Mouse (Mus musculus): ENCODE measurements at regions not wholly inside any gene's neighbourhood (a gene's known extent, or its start where the extent isn't known, plus 50 kb on each side); places are given as distances from the start of the nearest gene placed in this dataset.

GRCm38 (mm10) chr2:78972288-78973117, 104.6 kb downstream of the Ube2e3 start:
- DNase-seq (ENCODE audit: low read depth in 2 of 2, low spot score in 2 of 2) = no peak

GRCm38 (mm10) chr2:78973811-78974210, 105.9 kb downstream of the Ube2e3 start:
- DNase-seq (ENCODE audit: low read depth in 2 of 2, low spot score in 2 of 2) = no peak

GRCm38 (mm10) chr2:78974683-78975392, 106.9 kb downstream of the Ube2e3 start:
- DNase-seq (ENCODE audit: low read depth in 2 of 2, low spot score in 2 of 2) = no peak

DNA sequence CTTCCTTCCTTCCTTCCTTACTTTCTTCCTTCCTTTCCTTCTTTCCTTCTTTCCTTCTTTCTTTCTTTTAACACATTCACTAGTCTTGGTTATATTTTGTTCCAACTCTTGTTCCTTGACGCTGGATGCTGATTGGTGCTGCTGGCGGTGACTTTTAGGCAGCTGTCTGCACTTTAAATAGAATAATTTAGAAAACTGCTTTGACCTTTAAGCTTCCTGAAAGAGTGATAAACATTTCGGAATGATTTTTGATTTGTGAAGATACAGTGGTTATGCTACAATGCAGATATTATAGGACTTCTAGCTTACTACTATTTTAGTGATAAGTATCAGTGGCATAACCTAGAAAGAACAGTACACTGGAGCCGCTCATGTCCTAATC, 107.5 kb downstream of the Ube2e3 start:
- no peak for DNase-seq (ENCODE audit: low read depth in 2 of 2, low spot score in 2 of 2)

DNA sequence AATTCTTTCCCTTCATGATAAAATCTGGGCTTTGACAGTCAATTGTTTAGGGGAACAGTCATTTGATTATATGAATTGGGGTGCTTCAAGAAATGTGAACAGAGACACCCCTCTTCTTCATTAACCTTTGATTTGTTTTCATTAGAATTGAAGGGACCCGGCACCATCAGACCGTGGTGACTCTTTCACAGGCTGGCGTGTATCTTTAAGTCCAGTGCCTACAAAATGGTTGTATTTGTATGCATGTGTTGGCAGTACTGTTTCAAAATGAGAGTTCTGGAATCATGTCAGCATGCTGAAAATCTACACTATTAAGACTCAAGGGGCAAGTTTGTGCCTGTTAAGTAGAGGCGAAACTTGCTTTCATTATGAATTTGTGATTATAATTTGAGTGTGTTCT, 108.2 kb downstream of the Ube2e3 start:
- DNase-seq (ENCODE audit: low read depth in 2 of 2, low spot score in 2 of 2) = no peak

- no peak for DNase-seq (ENCODE audit: low read depth in 2 of 2, low spot score in 2 of 2)
Measured at GRCm38 (mm10) chr2:78977632-78978397, 109.9 kb downstream of the Ube2e3 start.

GRCm38 (mm10) chr2:78980019-78980418, 112.1 kb downstream of the Ube2e3 start:
- no peak for DNase-seq (ENCODE audit: low read depth in 2 of 2, low spot score in 2 of 2)

- DNase-seq (ENCODE audit: low read depth in 2 of 2, low spot score in 2 of 2) = no peak
Measured at GRCm38 (mm10) chr2:78980661-78981229, 112.8 kb downstream of the Ube2e3 start.

DNA sequence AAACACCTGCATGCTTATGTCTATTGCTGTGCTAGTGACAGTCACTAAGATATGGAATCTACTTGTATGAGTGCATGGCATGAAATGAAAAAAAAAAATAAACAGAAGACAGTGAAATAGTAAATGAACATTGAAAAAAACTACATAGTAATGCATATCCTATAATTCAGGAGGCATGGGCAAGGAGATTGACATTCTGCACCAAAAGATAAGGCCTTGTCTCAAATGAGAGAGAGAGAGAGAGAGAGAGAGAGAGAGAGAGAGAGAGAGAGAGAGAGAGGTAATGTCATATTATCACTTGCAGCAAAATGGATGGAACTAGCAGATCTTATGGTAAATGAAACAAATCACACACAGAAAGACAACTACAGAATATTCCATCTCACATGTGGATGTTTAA, 115.4 kb downstream of the Ube2e3 start:
- no peak for DNase-seq (ENCODE audit: low read depth in 2 of 2, low spot score in 2 of 2)

GRCm38 (mm10) chr2:78983944-78984498, 116.1 kb downstream of the Ube2e3 start:
- DNase-seq (ENCODE audit: low read depth in 2 of 2, low spot score in 2 of 2) = no peak

DNA sequence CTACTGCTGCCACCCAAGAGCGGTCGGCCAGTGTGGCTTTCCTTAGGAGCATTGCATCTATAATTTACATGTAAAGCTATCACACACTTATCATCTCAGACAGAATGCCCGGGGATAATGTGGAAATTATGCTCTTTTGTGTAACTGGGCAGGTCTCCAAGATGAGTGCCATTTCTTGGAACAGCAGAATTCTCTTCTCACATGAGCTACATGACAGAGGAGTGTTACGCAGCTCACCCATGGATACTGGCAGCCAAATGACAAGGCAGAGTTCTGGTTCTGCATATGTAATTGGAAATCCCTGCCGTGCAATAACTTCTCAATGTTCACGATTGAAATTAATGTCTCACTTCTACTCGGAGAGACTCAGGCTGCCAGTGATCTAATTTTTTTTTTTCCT, 119.1 kb downstream of the Ube2e3 start:
- DNase-seq (ENCODE audit: low read depth in 2 of 2, low spot score in 2 of 2) = no peak

DNA sequence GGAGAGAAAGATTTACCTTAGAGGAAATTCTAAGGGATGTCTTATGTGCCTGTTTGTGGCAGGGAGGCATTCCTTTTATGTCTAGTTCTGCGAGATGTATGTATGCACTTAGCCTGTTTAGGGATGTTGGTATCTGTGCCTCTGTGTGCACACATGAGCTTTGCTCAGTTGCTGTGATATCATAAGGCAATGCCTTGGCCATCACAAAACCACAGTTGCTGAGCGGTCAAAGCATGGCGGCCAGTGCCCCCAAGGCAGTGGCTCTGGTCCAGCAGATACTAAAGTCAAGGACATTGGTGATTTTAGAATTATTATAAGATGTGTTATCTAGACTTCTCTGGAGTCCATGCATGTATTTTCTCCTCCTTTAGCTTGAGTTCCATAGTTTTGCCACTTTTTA, 119.5 kb downstream of the Ube2e3 start:
- DNase-seq (ENCODE audit: low read depth in 2 of 2, low spot score in 2 of 2) = no peak

GRCm38 (mm10) chr2:78988224-78988623, 120.3 kb downstream of the Ube2e3 start:
- no peak for DNase-seq (ENCODE audit: low read depth in 2 of 2, low spot score in 2 of 2)

GRCm38 (mm10) chr2:78994800-78995555, 127.1 kb downstream of the Ube2e3 start:
- no peak for DNase-seq (ENCODE audit: low read depth in 2 of 2, low spot score in 2 of 2)

- DNase-seq (ENCODE audit: low read depth in 2 of 2, low spot score in 2 of 2) = no peak
Measured at GRCm38 (mm10) chr2:78998637-78999036, 130.7 kb downstream of the Ube2e3 start.

- no peak for DNase-seq (ENCODE audit: low read depth in 2 of 2, low spot score in 2 of 2)
Measured at GRCm38 (mm10) chr2:78999410-78999809, 131.5 kb downstream of the Ube2e3 start.

GRCm38 (mm10) chr2:79004862-79005261, 136.9 kb downstream of the Ube2e3 start:
- no peak for DNase-seq (ENCODE audit: low read depth in 2 of 2, low spot score in 2 of 2)

DNA sequence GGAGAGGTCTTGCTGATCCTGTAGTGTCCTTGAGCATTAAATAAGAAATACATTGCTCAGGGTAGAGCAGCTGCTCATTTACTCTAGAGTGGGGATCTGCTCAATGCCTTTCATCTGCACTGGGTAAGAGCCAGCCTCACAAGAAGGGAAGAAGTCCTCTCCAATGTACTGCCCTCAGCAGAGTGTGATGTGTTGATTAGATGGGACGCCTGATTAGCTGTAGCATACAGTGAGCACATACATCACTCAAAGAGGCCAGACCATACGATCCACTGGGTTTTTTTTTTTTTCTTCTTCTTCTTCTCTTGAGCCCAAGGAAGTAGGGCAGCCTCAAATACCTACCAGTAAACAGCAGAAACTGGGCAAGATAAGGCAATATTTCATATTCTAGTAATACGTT, 140.7 kb downstream of the Ube2e3 start:
- DNase-seq (ENCODE audit: low read depth in 2 of 2, low spot score in 2 of 2) = no peak

GRCm38 (mm10) chr2:79009791-79010190, 141.9 kb downstream of the Ube2e3 start:
- DNase-seq (ENCODE audit: low read depth in 2 of 2, low spot score in 2 of 2) = no peak

- DNase-seq (ENCODE audit: low read depth in 2 of 2, low spot score in 2 of 2) = no peak
Measured at GRCm38 (mm10) chr2:79010273-79010672, 142.3 kb downstream of the Ube2e3 start.
